8 mouse cellular contexts compared by ENCODE assay signal in the genomic region with DNA sequence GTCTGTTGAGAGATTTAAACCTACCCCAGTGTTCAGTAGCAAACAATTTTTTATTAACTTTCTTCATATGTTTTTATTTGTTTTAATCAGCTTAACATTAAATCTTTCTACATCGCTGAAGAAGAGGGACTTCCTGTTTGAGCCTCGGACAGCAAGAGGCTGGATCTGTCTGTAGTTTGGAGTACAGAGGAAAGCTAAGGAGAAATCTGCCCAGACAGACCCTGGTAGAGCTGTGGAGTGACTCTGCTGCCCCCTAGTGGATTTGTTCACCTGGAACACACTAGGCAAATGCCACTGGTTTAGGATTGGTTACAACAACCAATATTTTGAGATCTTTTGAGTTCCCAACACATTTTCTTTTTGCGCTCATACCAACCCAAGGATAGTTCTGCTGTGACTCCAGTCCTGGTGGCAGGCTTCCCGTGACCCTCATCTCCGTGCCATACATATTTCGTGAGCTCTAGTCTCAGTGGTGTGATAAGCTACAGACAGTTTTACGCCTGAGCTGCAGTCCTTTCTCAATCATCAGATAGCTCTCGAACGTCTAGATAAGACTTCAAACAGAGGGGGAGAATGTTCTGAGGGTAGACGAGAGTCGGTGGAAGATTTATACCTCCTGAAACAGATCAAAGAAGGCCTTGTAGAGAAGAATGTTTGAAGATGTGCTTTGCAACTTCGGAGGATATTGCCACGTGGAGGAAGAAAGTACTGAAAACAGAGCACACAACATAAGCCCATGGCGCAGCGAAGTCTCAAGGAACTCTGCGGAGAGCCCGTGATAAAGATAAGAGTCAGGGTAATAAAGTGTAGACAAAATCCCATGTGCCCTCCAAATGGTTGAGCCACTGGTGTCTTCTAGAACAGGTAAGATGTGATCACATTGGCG.
DNase-seq lines count a peak whose midpoint lies in the region; ATAC-seq lines count a peak whose summit lies in the region.

No protein-coding gene starts in this region.

- peak; percentile 95 for DNase-seq in adipocyte (ENCODE audit: low spot score)
- peak; percentile 90 for DNase-seq in embryo, embryonic 10 days (ENCODE audit: low spot score)
- DNase-seq in gastrocnemius, postnatal 14 days: peak; percentile 73
- peak; percentile 49 to 93 for DNase-seq in left cerebral cortex, adult 9 months (ENCODE audit: low spot score in 2 of 2)
- peak; percentile 85 for DNase-seq in right cerebral cortex, postnatal 14 days
- peak; percentile 78 for DNase-seq in urinary bladder, postnatal 25 days (ENCODE audit: low spot score)

- peak; percentile 55 for ATAC-seq in inflammation-experienced regulatory T-cells, adult 6 months
- peak; percentile 84 for ATAC-seq in megakaryocyte progenitor cell, adult 5-6 weeks (replicated peaks; ENCODE audit: poor library complexity)

- intact Hi-C loops in gastrocnemius, postnatal 14 days (cut with DNase I; ENCODE audit: low total_unique reads): loop anchor here (2.0 kb wide), 1 partner anchor 132 kb away; no protein-coding TSS in a partner anchor

Comparison
In these comparisons a context has a peak if more than half of its experiments do, and no peak if none do; other contexts are left out.
1. Peak in every context shown above with its lines: DNase-seq and ATAC-seq.